Mouse (Mus musculus): ENCODE results near the gene Idh1.

Gene Idh1

GRCm38 (mm10) chr1:65176171-65176570 is 10.1 kb downstream of the Idh1 start:
- no peak for DNase-seq

- DNase-seq: no peak
Observed at GRCm38 (mm10) chr1:65173716-65174115, 12.6 kb downstream of the Idh1 start.

GRCm38 (mm10) chr1:65171579-65171978 is 14.7 kb downstream of the Idh1 start:
- DNase-seq: no peak

- no peak for DNase-seq
Observed at GRCm38 (mm10) chr1:65169947-65170346, 16.4 kb downstream of the Idh1 start.

GRCm38 (mm10) chr1:65169536-65169935 is 16.8 kb downstream of the Idh1 start:
- DNase-seq: no peak

GRCm38 (mm10) chr1:65167496-65167895 is 18.8 kb downstream of the Idh1 start:
- no peak for DNase-seq

GRCm38 (mm10) chr1:65162210-65162609 is 24.1 kb downstream of the Idh1 start:
- no peak for DNase-seq

DNA sequence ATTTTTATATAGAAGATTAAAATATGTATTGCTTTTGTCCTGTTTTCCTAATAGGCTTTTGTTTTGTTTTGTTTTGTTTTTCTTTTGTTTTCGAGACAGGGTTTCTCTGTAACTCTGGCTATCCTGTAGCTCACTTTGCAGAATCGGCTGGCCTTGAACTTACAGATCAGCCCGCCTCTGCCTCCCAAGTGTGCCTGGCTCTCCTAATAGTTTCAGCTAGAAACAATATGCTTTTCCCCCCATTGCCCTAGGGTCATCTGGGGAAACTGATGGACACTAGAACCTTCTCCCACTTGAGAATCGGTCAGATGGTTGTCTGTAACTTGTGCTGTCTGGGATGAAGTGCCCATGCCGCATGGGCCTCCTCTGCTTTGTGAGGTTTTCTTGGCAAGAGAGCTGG is 30.2 kb downstream of the Idh1 start:
- DNase-seq: no peak

GRCm38 (mm10) chr1:65154814-65155213 is 31.5 kb downstream of the Idh1 start:
- no peak for DNase-seq

DNA sequence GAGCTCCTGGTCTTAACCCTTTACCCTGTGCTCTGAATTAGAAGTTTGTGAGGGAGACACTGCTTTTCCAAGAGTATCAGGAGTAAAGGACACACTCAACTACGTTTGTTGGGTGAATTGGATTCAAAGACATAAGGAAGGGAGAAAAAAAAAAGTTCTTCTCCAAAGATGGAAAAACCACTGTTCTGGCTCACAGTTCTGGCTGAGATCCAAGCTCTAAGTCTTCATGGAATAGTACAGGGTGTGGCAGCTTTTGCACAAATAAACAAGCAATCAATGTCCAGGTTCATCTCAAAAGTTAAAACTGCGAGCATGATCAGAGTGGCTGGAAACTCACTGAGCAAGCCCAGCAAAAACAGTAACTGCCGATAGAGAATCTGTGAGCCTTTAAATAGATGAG is 38.3 kb downstream of the Idh1 start:
- no peak for DNase-seq

GRCm38 (mm10) chr1:65147326-65147725 is 39.0 kb downstream of the Idh1 start:
- DNase-seq: no peak

GRCm38 (mm10) chr1:65146601-65147000 is 39.7 kb downstream of the Idh1 start:
- DNase-seq: no peak

DNA sequence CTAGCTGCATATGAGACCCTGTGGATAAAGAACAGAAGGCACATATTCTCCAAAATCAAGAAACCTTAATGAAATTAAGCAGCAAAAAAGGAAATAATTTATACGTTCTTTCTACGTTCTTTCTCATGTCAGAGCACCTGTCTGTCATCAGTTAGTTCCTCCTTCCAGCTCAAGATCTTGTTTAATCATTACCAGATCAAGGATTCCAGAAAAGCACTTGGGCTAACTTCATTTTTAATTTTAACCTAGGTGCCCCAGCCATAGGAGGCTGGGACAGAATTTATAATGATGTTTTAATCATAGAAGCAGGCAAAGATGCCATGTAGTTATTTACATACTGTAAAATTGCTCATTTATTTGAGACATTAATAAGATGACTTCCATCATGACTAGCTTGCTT is 41.5 kb downstream of the Idh1 start:
- DNase-seq: no peak

GRCm38 (mm10) chr1:65137560-65137959 is 48.7 kb downstream of the Idh1 start:
- DNase-seq: no peak

GRCm38 (mm10) chr1:65132833-65133232 is 53.5 kb downstream of the Idh1 start:
- DNase-seq: no peak

DNA sequence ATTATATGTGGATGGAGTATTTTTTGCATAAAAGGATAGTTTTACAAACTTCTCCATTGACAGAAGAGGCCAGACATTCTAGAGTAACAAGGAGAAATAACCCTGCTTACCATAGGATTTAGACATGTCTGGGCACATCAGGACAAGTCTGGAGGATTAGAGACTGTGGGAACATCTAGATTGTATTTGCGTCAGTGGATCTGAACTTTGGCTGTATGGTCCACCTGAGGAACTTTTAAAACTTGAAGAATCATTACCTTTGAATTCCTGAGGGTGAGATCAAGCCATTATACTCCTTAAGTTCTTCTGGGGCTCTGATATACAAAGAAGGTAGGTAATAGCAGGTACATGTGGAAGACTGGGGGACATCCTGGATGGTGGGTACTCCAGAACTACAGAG is 54.6 kb downstream of the Idh1 start:
- DNase-seq: no peak

GRCm38 (mm10) chr1:65130226-65130625 is 56.1 kb downstream of the Idh1 start:
- DNase-seq: no peak

DNA sequence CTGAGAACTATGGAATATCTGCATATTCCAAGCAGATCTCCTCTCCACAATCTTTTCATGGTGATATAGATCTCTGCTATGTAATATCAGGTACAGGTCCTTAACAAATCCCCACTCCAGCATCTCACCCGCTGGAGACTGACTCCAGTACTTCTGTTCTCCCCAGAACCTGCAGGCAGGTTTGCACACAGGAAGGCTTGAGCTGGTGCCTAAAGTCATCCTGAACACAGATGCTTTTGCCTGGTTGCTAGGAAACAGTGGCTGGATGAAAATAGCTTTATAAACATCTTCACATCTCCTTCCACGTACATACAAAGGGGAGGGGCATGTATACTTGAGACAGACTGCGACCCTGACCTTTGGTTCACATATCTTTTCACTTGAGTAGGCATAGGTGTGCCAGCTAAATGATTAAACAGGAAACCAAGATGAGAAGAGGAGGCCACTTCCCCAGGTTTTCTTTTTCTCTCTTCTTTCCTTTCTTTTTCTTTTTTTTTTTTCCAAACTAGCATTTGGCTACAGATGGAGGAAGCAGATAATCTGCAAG is 56.6 kb downstream of the Idh1 start:
- no peak for DNase-seq

- no peak for DNase-seq
Observed at GRCm38 (mm10) chr1:65122574-65123372, 63.5 kb downstream of the Idh1 start, which contains the start of gene D630023F18Rik. Gene D630023F18Rik, minus strand, starts transcription at chr1:65123214.

DNA sequence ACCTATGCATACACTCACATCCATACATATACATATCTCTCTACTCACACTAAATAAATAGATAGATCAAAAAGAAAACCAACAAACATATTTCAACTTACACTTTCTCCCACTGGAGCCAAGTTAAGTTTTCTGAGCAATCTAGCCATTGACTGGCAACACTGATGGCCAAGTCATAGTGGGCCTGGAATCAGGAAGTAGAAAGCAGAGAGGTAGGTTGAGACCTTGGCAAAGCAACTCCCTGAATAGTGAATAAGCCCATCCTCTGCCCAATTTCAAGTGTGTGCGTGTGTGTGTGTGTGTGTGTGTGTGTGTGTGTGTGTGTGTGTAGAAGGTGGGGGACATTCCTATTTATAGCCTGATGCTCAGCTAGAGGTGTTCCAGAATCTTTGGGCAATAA is 66.9 kb downstream of the Idh1 start, which contains the start of gene Gm28845:
Gm28845 (minus strand) TSS at position 121 of the 400 bp plus-strand sequence.
- DNase-seq: no peak

DNA sequence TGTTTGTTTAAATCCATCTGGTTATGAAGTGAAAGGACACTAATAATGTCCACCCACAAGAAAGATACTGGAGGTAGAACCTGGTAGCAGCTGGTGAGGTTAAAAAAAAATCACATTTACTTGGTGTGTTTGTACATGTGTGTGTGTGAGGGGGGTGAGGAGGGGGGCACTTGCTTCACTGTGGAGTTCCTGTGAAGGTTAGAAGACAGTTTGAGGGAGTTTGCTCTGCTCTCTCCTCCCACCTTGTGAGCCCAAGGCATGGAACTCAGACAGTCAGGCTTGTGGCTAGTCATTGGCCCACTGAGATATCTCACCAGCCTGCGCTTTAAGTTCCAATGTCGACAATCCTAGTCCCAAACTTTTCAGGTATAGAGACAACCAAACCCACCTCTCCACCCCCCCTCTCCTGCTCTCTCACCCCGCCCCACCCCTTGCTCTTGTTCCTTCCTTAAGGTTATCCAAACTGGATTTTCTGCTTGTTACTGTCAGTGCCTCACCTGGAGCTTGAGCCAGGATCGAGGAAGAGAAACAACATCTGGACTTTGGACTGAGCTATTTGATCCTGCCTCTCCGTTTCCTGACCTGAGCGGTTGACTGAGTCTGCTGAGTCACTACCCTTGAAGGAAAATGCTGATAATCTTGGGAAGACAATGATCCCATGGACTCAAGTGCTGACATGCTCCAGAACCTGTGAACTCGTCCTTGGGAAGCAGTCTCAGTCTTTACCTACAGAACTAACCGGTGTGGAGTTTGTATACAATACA is 68.0 kb downstream of the Idh1 start:
- no peak for DNase-seq

- no peak for DNase-seq
Observed at GRCm38 (mm10) chr1:65113536-65114172, 72.6 kb downstream of the Idh1 start.

DNA sequence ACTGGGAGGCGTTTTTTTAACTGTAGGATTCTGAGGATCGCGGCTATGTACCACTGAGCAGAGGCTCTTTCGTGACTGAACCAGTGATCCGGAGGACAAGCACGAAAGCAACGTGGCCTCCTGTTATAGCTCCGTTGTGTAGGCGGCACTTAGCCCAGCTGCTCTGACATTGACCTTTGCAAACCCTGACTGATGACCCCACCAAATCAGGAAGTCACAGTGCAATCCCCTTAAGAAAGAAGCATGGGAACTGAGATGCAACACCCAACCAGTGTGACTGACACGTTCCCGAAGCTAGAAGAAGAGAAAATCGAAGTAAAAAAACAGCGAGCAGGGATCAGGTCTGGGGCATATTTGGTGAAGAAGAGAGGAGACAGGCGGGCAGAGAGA is 73.5 kb downstream of the Idh1 start:
- DNase-seq: no peak
